Mouse (Mus musculus): Measurements from ENCODE around the gene Raver1. TPM values are rescaled to one million over a fixed set of nuclear protein-coding genes. Genes with fewer than 3 reads are reported as not detected.
A peak's percentile ranks its signal among the peaks of the same experiment; 100 is the strongest.

Gene Raver1
- polyA plus RNA-seq, 1 experiment = 16.4 TPM

DNA sequence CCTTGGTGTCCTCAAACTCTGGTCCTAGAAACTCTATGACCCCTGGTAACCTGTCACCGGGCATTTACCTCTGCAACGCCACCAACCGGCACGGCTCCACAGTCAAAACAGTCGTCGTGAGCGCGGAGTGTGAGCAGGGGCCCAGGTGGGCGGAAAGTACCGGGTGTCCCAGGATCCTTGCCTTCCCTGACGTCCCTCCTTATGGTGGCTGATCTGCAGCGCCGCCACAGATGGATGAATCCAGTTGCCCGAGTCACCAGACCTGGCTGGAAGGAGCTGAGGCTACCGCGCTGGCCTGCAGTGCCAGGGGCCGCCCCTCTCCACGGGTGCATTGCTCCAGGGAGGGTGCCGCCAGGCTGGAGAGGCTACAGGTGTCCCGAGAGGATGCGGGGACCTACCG is 55.1 kb downstream of the Raver1 start:
- no peak overlapping the region for H3K4me3 ChIP-seq (ENCODE audit: insufficient read depth, low read depth, low read length)
- H3K27ac ChIP-seq (replicated peaks; ENCODE audit: low read depth, low read length) = no peak overlapping the region
- no peaks in the 10 kb centered on the region for H3K4me1 ChIP-seq (ENCODE audit: control insufficient read depth, insufficient read depth, insufficient read length, low read length)

DNA sequence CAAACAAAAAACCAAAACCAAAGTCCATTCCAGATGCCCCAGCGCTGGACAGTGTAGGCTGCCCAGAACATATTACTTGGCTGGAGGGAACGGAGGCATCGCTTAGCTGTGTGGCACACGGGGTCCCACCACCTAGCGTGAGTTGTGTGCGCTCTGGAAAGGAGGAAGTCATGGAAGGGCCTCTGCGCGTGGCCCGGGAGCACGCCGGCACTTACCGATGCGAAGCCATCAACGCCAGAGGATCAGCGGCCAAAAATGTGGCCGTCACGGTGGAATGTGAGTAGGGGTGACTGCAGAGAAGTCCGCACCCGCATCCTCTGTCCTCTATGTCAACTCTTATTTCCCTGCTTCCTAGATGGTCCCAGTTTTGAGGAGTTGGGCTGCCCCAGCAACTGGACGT is 55.6 kb downstream of the Raver1 start:
- Histone ChIP-seq H3K4me1 (ENCODE audit: control insufficient read depth, insufficient read depth, insufficient read length, low read length) (no peaks in the 10 kb centered on the region), H3K27ac (replicated peaks; ENCODE audit: low read depth, low read length) (no peak overlapping the region), H3K4me3 (ENCODE audit: insufficient read depth, low read depth, low read length) (no peak overlapping the region)

DNA sequence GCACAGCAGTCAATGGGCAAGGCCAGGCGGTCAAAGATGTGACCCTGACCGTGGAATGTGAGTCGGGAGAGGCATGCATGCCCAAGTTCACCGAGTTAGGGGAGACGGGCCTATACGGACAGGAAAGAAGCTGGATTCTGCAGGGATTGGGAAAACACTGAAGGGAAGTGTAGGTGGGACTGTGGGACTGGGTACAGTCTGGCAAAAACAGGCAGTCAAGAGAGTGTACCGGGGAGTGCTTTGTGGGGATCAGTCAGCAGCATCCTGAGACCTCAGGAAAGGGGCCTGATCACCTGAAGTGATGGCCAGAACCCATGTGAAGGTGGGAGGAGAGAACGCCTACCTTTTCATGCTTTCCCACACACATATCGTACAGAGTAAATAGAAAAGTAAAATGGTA is 56.2 kb downstream of the Raver1 start:
- Histone ChIP-seq H3K4me3 (ENCODE audit: insufficient read depth, low read depth, low read length) (no peak overlapping the region), H3K27ac (replicated peaks; ENCODE audit: low read depth, low read length) (no peak overlapping the region), H3K4me1 (ENCODE audit: control insufficient read depth, insufficient read depth, insufficient read length, low read length) (no peaks in the 10 kb centered on the region)

DNA sequence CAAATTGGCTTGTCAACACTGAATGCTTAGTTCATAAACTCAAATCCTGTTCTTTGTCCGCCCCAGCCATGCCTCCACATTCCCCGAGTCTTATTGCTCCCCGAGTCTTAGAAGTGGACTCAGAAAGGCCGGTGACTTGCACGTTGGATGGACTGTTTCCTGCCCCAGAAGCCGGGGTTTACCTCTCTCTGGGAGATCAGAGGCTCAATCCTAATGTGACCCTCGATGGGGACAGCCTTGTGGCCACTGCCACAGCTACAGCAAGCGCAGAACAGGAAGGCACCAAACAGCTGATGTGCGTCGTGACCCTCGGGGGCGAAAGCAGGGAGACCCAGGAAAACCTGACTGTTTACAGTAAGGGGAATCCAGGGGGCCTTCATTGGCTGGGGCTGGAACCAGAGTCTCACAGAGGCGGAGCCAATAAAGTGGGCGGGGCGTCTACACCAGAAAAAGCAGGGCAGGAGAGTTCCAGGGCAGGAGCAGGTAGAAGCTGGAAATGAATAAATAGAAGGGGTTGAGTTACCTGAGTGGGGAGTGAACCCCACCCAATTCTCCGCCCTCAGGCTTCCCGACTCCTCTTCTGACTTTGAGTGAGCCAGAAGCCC is 57.2 kb downstream of the Raver1 start:
- Histone ChIP-seq H3K4me3 (ENCODE audit: insufficient read depth, low read depth, low read length) (no peak overlapping the region), H3K27ac (replicated peaks; ENCODE audit: low read depth, low read length) (no peak overlapping the region), H3K4me1 (ENCODE audit: control insufficient read depth, insufficient read depth, insufficient read length, low read length) (peaks cover 6% of the 10 kb centered on the region)

DNA sequence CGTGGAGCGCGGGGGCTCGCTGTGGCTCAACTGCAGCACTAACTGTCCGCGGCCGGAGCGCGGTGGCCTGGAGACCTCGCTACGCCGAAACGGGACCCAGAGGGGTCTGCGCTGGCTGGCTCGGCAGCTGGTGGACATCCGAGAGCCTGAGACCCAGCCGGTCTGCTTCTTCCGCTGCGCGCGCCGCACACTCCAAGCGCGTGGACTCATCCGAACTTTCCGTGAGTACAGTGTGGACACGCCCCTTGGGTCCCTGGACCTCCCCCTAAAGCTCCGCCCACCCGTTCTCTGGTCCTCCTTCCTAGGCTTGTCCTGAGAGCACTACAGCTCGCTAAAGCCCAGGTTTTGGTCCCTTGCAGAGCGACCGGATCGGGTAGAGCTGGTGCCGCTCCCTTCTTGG is 58.7 kb downstream of the Raver1 start:
- peaks cover 9% of the 10 kb centered on the region for H3K4me1 ChIP-seq (ENCODE audit: control insufficient read depth, insufficient read depth, insufficient read length, low read length)
- H3K27ac ChIP-seq (replicated peaks; ENCODE audit: low read depth, low read length) = no peak overlapping the region

DNA sequence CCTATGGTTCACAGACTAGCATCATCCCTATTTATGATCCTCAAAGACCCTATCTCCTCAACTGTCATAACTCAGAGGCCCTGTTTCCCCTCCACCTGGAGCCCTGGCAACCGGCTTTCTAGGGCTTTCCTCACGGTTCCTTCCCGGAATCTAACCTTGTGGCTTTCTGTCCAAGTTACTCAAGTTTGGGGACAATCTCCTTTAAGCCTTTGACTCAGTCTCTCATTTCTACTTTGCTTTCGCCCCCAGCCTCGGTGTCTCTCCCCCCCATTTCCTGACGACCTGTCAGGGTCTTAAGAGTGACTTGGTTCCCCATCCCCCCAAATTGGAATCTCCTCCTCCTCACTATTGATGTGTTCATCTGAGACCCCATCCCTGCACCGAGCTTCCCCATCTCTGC is 59.3 kb downstream of the Raver1 start:
- H3K4me1 ChIP-seq (ENCODE audit: control insufficient read depth, insufficient read depth, insufficient read length, low read length) = peaks cover 9% of the 10 kb centered on the region

More for the DNA sequence above, 58.7 kb downstream of the Raver1 start:
- peak overlapping the region; percentile 55 for H3K4me3 ChIP-seq (ENCODE audit: insufficient read depth, low read depth, low read length)

DNA sequence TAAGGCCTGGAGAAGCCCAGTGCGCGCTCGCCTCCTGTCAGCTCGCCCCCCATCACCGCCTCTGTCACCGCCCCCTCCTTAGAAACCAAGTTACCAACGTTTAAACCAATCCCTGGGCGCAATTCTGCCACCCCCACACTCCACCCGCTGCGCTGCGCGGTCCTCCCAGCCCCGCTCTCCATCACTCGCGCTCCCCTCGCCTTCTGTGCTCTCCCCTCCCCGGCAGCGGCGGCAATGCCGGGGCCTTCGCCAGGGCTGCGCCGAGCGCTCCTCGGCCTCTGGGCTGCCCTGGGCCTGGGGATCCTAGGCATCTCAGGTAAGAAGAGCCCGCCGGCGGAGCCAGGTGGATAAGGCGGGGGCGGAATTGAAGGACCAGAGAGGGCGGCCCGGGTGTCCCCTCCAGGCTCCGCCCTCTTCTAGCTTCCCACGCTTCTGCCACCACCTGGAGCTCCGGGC is 59.9 kb downstream of the Raver1 start, which contains the start of gene Icam5:
Gene Icam5, plus strand, starts transcription at position 178 of the 456 bp plus-strand sequence.
- H3K4me1 ChIP-seq (ENCODE audit: control insufficient read depth, insufficient read depth, insufficient read length, low read length) = peaks cover 9% of the 10 kb centered on the region
- 0 out of 2 replicates have a peak within 1 kb of the TSS, but pooled peaks have one; percentile 16 for H3K27ac ChIP-seq (replicated peaks; ENCODE audit: low read depth, low read length)
- peak within 1 kb of the TSS; percentile 55 for H3K4me3 ChIP-seq (ENCODE audit: insufficient read depth, low read depth, low read length)

More for the DNA sequence above, 59.3 kb downstream of the Raver1 start:
- no peak overlapping the region for H3K27ac ChIP-seq (replicated peaks; ENCODE audit: low read depth, low read length)
- H3K4me3 ChIP-seq (ENCODE audit: insufficient read depth, low read depth, low read length) = peak overlapping the region; percentile 55

DNA sequence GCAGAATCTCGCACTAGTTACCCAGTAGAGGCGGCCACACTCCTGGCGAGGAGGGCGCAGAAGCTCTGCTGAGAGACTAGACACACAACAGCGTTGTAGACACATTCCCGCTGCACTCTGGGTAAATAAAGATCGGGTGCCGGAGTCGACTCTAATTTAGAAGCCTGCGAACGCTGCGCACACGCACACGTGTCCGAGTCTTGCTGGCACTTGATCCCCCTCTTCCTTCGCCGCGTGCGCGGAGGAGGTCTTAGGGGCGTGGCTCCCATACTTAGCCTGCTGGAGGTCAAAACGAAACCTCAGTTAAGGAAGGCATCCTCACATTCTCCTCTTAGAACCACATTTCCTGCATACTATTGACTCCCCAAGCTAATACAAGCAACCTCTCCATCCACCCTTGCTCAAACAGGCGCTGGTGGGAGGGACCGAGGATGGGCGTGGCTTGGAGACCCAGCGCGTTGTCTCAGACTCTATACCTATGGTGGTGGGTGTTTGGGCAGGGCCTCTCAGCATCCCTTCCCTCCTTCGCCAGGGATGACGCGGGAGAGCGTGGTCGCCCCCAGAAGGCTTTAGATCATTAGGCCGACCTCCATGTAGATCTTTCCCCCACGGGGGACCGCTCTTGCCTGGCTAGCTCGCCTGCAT is 60.4 kb downstream of the Raver1 start:
- Histone ChIP-seq H3K27ac (replicated peaks; ENCODE audit: low read depth, low read length) (0 out of 2 replicates have a peak overlapping the region, but pooled peaks have one; percentile 16), H3K4me3 (ENCODE audit: insufficient read depth, low read depth, low read length) (peak overlapping the region; percentile 55), H3K4me1 (ENCODE audit: control insufficient read depth, insufficient read depth, insufficient read length, low read length) (peaks cover 9% of the 10 kb centered on the region)

DNA sequence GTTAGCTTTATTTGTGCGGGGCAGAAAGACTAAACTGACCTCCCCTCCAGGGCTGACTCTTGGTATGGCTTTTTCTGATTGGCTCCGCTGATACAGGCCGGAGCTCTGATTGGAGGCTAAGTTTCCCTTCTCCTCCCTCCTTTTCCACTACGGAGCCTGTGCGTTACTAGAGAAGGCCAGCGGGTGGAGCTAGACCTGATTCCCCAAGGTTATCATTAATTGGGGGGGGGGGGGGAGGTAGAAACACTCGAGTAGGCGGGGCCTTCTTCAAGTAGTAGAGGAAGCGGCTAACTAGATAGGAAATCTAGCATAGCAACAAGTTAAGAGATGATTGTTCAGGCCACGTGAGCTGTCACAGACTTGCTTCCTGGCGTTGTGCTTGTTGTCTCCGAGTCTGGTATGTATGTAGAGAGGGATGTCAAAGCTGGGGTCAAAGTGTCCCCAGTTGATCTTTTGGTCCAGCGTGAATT is 61.0 kb downstream of the Raver1 start:
- H3K4me1 ChIP-seq (ENCODE audit: control insufficient read depth, insufficient read depth, insufficient read length, low read length) = peaks cover 9% of the 10 kb centered on the region
- H3K27ac ChIP-seq (replicated peaks; ENCODE audit: low read depth, low read length) = 0 out of 2 replicates have a peak overlapping the region, but pooled peaks have one; percentile 16
- peak overlapping the region; percentile 55 for H3K4me3 ChIP-seq (ENCODE audit: insufficient read depth, low read depth, low read length)

DNA sequence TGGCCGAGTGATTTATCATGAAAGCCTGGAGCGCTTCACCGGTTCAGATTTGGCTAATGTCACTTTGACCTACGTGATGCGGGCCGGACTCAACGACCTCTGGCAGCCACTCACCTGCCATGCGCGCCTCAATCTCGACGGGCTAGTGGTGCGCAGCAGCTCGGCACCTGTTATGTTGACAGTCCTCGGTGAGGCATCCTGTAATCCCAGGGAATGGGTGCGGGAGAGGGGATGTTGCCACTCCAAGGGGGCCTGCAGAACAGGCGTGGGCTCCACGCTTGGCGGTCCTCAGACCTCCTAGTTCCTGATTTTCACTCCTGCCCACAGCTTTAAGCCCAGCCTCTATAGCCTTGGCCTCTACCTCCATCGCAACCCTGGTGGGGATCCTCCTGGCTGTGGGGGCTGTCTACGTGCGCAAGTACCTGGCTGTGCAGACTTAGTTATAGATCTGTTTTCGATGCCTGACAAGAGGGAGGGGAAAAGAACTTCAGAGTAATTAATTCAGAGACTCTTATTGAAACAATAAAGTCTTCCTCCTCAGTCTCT is 61.7 kb downstream of the Raver1 start:
- Histone ChIP-seq H3K4me1 (ENCODE audit: control insufficient read depth, insufficient read depth, insufficient read length, low read length) (peaks cover 9% of the 10 kb centered on the region), H3K4me3 (ENCODE audit: insufficient read depth, low read depth, low read length) (peak overlapping the region; percentile 43), H3K27ac (replicated peaks; ENCODE audit: low read depth, low read length) (no peak overlapping the region)

DNA sequence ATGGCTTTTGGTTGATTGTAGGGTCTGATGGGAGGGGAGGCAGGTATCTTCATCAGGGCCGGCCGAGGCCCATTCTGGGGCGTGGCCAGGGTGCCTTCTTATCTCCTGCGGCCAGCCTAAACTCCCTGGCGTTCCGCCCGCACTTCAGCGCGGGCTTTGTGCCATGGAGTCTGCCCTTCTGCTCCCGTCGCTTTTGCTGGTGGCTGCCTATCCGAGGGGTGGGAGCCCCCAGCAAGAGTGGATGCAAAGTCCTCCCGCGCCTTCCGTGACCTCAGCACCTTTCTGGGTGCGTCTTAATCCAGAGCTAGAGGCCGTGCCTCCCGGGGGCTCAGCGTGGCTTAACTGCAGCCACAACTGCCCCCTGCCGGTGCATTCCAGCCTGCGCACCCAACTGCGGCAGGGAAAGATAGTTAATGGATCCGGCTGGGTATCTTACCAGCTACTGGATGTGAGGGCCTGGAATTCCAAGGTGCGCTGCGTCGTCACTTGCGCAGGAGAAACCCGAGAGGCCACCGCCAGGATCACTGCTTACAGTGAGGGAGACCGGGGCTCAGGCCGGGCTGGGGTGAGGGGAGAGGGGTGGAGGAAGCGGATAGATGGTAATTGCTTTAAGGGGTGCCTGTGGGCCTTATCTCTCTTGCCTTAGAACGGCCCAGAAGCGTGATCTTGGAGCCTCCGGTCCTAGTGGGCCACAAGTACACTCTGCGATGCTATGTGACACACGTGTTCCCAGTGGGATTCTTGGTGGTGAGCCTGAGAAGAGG is 62.3 kb downstream of the Raver1 start, which contains the start of gene Icam4:
Gene Icam4, plus strand, starts transcription at position 83 of the 764 bp plus-strand sequence.
- H3K4me3 ChIP-seq (ENCODE audit: insufficient read depth, low read depth, low read length) = peak within 1 kb of the TSS; percentile 45
- H3K4me1 ChIP-seq (ENCODE audit: control insufficient read depth, insufficient read depth, insufficient read length, low read length) = peaks cover 9% of the 10 kb centered on the region
- H3K27ac ChIP-seq (replicated peaks; ENCODE audit: low read depth, low read length) = no peak within 1 kb of the TSS

DNA sequence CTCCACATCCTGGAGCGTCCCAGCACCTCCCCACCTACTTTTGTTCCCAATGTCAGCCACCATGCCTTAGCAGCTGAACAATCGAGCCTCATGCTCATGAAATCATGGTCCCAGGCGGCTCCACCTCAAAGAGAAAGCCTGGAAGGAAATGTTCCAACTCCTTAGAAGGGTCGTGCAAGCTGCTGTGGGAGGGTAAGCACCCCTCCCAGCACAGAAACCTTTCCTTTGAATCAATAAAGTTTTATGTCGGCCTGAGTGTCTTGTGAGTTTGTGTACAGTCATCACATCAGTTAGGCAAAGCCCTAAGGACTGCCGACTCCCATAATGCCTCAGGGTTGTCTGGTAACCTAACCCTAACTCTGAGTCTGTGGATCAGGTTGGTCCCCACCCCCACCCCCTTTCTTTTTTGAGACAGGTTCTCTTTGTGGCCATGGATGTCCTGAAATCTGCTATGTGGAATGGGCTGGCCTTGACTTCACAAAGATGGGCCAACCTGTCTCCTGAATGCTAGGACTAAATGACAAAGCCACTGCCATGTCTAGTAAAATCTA is 63.2 kb downstream of the Raver1 start:
- Histone ChIP-seq H3K4me3 (ENCODE audit: insufficient read depth, low read depth, low read length) (no peak overlapping the region), H3K27ac (replicated peaks; ENCODE audit: low read depth, low read length) (no peak overlapping the region), H3K4me1 (ENCODE audit: control insufficient read depth, insufficient read depth, insufficient read length, low read length) (peaks cover 9% of the 10 kb centered on the region)

DNA sequence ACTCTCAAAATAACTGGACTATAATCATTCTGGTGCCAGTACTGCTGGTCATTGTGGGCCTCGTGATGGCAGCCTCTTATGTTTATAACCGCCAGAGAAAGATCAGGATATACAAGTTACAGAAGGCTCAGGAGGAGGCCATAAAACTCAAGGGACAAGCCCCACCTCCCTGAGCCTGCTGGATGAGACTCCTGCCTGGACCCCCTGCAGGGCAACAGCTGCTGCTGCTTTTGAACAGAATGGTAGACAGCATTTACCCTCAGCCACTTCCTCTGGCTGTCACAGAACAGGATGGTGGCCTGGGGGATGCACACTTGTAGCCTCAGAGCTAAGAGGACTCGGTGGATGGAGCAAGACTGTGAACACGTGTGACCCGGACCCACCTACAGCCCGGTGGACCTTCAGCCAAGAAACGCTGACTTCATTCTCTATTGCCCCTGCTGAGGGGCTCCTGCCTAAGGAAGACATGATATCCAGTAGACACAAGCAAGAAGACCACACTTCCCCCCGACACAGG is 64.0 kb downstream of the Raver1 start:
- Histone ChIP-seq H3K27ac (replicated peaks; ENCODE audit: low read depth, low read length) (no peak overlapping the region), H3K4me3 (ENCODE audit: insufficient read depth, low read depth, low read length) (no peak overlapping the region)

DNA sequence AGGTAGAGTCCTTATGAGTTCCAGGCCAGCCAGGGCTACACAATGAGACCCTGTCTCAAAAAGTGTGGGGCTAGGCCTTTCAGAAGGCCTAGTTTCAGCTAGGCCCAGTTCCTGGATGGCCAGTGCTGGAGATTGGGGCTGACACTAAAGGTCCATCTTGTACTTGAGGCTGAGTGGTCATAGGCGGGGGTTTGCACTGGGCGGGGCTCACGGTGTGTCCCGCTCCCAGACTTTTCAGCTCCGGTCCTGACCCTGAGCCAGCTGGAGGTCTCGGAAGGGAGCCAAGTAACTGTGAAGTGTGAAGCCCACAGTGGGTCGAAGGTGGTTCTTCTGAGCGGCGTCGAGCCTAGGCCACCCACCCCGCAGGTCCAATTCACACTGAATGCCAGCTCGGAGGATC is 65.0 kb downstream of the Raver1 start:
- no peak overlapping the region for H3K4me3 ChIP-seq (ENCODE audit: insufficient read depth, low read depth, low read length)
- no peak overlapping the region for H3K27ac ChIP-seq (replicated peaks; ENCODE audit: low read depth, low read length)
- peaks cover 9% of the 10 kb centered on the region for H3K4me1 ChIP-seq (ENCODE audit: control insufficient read depth, insufficient read depth, insufficient read length, low read length)

More for the DNA sequence above, 64.0 kb downstream of the Raver1 start:
- H3K4me1 ChIP-seq (ENCODE audit: control insufficient read depth, insufficient read depth, insufficient read length, low read length) = peaks cover 9% of the 10 kb centered on the region

Measured in brown adipose tissue, adult 24 weeks (tissue).